Mouse (Mus musculus) midbrain, embryonic 10.5 days (tissue): Measurements from ENCODE around the gene Cnksr3. TPM values are rescaled to one million over a fixed set of nuclear protein-coding genes. Genes with fewer than 3 reads are reported as not detected.

Experiments used
- DNase-seq: peaks from one replicate; pipeline ENCODE4 v3.0.0-alpha.2; 2017; ENCODE audit warnings: low spot score
- H3K27ac ChIP-seq: fragments of 300-500 bp; sonication (generic); replicated peaks from 2 replicates; pipeline ENCODE4 v1.5.1; 2016; ENCODE audit warnings: mild to moderate bottlenecking
- H3K27me3 ChIP-seq: fragments of 300-500 bp; sonication (generic); 2 replicates; pipeline ENCODE4 v1.6.1; 2016; ENCODE audit warnings: low read depth, mild to moderate bottlenecking; ENCODE audit not compliant: poor library complexity, severe bottlenecking
- H3K36me3 ChIP-seq: fragments of 300-500 bp; sonication (generic); 2 replicates; pipeline ENCODE4 v1.6.1; 2016; ENCODE audit warnings: mild to moderate bottlenecking, moderate library complexity
- H3K4me1 ChIP-seq: fragments of 300-500 bp; sonication (generic); 2 replicates; pipeline ENCODE4 v1.6.1; 2016
- H3K4me3 ChIP-seq: fragments of 300-500 bp; sonication (generic); 2 replicates; pipeline ENCODE4 v1.5.1; 2016; ENCODE audit warnings: mild to moderate bottlenecking, moderate library complexity
- H3K9me3 ChIP-seq: fragments of 300-500 bp; sonication (generic); replicated peaks from 2 replicates; pipeline ENCODE4 v1.6.1; 2016; ENCODE audit warnings: mild to moderate bottlenecking
- WGBS: fragments of 180-500 bp; shearing (Covaris S2); methylation state at CpG from one replicate; pipeline ENCODE4 v1.1.7; 2016; 5-methylcytosine and 5-hydroxymethylcytosine counted together
- polyA plus RNA-seq: library from polyadenylated mRNA; unstranded; fragments of >200 nt; fragmentation: Nextera tagmentation; extraction: Ambion mirVana; gene quantifications from 2 replicates; pipeline ENCODE4 v1.2.1, GENCODE M21; 2016

The Cnksr3 gene
- polyA plus RNA-seq, 1 experiment from 2014 or later, result 9.1 TPM

DNA sequence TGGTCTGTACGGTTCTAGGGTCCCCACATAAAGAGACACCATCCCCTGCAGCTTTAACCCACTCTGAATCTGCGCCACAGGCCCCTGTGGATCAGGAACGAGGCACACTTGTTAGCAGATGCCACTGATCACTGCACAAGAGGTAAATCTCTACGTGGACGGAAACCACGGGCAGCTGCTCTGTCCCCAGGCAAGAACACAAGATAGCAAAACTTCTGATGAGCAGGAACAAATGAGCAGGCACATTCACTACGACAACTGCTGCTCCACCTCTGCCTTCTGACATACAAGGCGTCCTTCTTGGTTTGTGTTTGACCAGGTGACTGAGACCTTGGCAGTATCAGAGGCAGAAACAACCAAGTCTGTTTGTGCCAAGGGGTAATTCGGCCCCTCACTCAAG, 84.2 kb downstream of the Cnksr3 start:
- Histone ChIP-seq H3K4me1 (no peaks in the 10 kb centered on the region), H3K36me3 (peaks cover 74% of the 10 kb centered on the region), H3K4me3 (no peak overlapping the region), H3K9me3 (no peaks in the 10 kb centered on the region), H3K27me3 (no peaks in the 10 kb centered on the region), H3K27ac (no peak overlapping the region)
- WGBS, result 92% methylated on average over 9 of the region's 9 CpGs
- DNase-seq, result no peak

DNA sequence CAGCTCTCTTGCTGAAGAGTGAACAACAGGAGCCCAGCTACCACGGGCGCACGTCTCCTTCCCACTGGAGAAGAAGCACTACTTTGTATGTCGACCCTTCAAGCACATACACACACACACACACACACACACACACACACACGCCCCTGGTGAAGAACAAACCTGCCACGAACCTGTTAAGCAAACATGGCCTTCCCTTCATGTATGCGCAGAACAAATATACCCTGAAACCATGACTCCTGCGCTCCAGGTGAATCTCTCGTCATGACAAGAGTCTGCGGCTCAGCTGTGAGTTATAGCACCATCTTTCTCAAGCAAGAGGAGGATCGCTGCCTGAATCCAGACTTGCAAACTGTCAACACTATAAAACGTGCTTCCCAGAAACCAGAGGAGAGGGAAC, 85.2 kb downstream of the Cnksr3 start:
- Histone ChIP-seq H3K9me3 (no peaks in the 10 kb centered on the region), H3K27me3 (no peaks in the 10 kb centered on the region), H3K36me3 (peaks cover 66% of the 10 kb centered on the region), H3K4me3 (no peak overlapping the region), H3K4me1 (no peaks in the 10 kb centered on the region), H3K27ac (no peak overlapping the region)
- 95% methylated on average over 12 of the region's 12 CpGs for WGBS
- no peak for DNase-seq

DNA sequence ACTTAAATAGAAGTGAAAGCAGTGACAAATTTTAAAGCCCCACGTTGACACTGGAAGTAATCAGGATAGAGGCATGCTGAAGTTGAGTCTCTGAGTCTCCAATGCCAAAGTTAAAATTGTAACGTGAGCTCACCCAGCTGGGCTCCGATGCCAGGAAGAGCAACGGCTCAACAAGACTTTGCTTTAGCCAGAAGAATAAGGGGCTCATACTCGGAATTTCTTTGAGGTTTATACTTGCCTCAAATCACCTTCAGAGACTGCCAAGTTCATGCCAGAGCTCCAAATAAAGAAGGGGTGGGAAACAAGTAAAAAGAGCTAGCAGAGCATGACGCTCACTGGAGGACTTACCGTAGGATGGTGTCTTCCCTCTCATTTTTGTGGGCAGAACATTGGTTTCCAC, 85.8 kb downstream of the Cnksr3 start:
- Histone ChIP-seq H3K27ac (no peak overlapping the region), H3K36me3 (peaks cover 60% of the 10 kb centered on the region), H3K4me3 (no peak overlapping the region), H3K4me1 (no peaks in the 10 kb centered on the region), H3K9me3 (no peaks in the 10 kb centered on the region), H3K27me3 (no peaks in the 10 kb centered on the region)
- no peak for DNase-seq
- WGBS, result 82% methylated on average over 7 of the region's 7 CpGs

DNA sequence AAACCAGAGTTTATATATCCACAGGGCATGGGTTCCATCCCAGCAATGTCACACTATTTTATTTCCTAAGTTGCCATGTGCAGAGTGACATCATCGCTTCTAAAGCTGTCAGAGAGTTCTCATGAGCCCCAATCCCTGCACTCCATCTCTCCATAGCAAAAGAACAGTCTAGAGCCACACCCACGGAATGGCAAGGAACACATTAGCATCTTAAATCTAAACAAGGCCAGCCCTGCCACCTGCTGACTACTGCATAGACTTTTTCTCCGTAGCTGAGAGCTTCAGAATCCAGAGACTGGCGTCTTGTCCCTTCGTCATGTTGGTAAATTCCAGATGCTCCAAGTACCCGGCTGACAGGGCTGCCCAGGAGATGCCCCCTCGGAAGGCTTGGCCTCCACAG, 87.0 kb downstream of the Cnksr3 start:
- no peak for DNase-seq
- Histone ChIP-seq H3K4me1 (no peaks in the 10 kb centered on the region), H3K36me3 (peaks cover 59% of the 10 kb centered on the region), H3K4me3 (no peak overlapping the region), H3K9me3 (no peaks in the 10 kb centered on the region), H3K27ac (no peak overlapping the region), H3K27me3 (no peaks in the 10 kb centered on the region)
- 83% methylated on average over 7 of the region's 7 CpGs for WGBS

DNA sequence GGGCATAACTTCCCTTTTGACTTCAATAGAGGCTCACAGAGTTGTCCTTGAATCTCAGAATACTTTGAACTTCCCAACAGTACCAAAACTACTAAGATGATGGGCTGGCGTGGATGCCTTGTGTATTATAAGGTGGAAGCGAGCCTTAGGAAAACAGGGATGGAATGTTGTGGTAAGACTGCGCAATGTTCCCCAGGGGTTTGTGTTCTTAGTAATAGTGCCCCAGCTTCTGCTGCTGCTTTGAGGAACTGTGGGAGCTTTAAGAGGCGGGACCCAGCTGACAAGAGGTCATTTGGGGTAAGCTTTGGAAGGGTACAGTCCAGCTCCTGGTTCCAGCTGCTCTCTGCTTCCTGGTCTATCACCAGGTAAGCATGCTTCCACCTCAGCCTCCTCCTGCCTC, 89.7 kb downstream of the Cnksr3 start:
- no peaks in the 10 kb centered on the region for H3K9me3 ChIP-seq
- no peak overlapping the region for H3K4me3 ChIP-seq
- 88% methylated on average over 4 of the region's 4 CpGs for WGBS
- no peak overlapping the region for H3K27ac ChIP-seq
- peaks cover 58% of the 10 kb centered on the region for H3K36me3 ChIP-seq
- no peak for DNase-seq
- H3K27me3 ChIP-seq, result no peaks in the 10 kb centered on the region
- no peaks in the 10 kb centered on the region for H3K4me1 ChIP-seq

DNA sequence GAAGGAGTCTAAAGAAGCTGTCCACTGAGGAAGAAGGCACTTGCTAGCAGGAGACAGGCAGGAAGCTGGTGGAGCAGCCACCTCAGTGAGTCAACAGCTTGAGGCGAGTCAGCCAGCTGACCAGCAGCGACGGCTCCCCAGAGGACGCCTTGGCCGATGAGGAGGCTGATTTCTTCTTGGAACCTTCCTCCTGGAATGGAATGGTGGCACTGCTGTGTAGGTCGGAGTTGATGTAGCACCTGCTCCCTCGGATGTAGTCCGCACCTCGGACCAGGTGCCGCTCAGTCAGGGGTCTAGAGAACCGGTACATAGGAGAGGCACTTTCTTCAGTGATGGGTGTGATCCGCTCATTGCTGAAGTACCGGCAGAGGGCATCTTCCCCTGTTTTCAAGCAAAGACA, 91.8 kb downstream of the Cnksr3 start:
- 95% methylated on average over 13 of the region's 13 CpGs for WGBS
- Histone ChIP-seq H3K27ac (no peak overlapping the region), H3K9me3 (no peaks in the 10 kb centered on the region), H3K4me3 (no peak overlapping the region), H3K36me3 (peaks cover 47% of the 10 kb centered on the region), H3K27me3 (no peaks in the 10 kb centered on the region), H3K4me1 (no peaks in the 10 kb centered on the region)
- DNase-seq, result no peak

DNA sequence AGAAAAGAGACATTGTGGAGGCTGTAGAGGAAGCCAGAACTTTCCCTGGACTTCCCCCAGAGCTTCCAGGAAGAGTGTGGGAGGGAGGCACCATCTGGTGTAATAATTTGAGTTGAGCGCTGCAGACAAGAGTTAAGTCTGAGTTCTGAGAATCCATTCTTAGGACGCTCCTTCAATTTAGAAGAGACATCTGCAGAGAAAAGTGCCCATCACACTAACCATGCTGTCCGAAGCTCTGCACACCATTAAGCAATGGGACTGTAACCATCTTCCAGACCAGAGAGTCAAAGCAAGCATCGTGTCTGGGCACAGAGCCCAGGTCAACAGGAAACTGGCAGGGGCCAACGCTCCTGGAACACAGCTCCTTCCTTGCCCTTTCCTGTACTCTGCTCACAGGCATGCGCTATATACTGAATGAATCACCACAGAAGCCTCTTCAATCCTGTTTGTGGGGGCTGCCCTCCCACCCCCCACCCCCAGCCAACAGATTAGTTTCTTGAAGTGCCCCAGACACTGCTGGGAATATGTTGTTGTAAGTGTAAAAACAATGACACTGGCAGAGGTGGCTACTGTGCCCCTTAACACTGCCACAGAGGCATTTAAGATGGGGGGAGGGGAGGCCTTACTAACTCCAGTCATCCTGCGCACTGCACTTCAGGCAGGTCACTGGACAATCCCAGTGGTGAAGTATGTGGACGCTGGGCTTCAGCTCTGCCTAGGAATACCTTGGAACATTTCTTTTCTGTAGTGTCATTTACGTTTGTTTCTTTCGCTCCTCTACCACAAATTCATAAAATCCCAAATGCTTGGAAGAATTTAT, 93.6 kb downstream of the Cnksr3 start:
- H3K27me3 ChIP-seq, result no peaks in the 10 kb centered on the region
- H3K27ac ChIP-seq, result no peak overlapping the region
- peaks cover 42% of the 10 kb centered on the region for H3K36me3 ChIP-seq
- DNase-seq, result no peak
- no peaks in the 10 kb centered on the region for H3K9me3 ChIP-seq
- no peaks in the 10 kb centered on the region for H3K4me1 ChIP-seq
- H3K4me3 ChIP-seq, result no peak overlapping the region
- 95% methylated on average over 10 of the region's 10 CpGs for WGBS

DNA sequence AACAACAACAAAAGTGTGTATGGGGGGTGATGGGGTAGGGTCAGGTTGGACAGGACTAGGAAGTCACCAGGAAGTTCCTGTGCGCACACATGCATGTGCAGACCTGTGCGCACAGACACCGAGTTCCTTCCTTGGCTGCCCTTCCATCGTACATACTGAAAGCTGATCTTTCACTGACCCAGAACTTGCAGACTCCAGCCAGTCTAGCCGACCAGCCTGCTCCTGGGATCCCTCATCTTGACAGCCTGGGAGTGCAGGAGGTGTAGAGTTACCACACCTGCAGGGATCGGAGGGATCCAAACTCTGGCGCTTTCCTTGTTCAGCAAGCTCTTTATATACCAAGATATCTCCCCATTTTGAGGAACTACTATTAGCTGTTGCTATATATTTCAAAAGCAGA, 94.3 kb downstream of the Cnksr3 start:
- no peak overlapping the region for H3K4me3 ChIP-seq
- H3K9me3 ChIP-seq, result no peaks in the 10 kb centered on the region
- no peak for DNase-seq
- H3K27me3 ChIP-seq, result no peaks in the 10 kb centered on the region
- no peaks in the 10 kb centered on the region for H3K4me1 ChIP-seq
- WGBS, result 85% methylated on average over 7 of the region's 7 CpGs
- peaks cover 42% of the 10 kb centered on the region for H3K36me3 ChIP-seq
- no peak overlapping the region for H3K27ac ChIP-seq

DNA sequence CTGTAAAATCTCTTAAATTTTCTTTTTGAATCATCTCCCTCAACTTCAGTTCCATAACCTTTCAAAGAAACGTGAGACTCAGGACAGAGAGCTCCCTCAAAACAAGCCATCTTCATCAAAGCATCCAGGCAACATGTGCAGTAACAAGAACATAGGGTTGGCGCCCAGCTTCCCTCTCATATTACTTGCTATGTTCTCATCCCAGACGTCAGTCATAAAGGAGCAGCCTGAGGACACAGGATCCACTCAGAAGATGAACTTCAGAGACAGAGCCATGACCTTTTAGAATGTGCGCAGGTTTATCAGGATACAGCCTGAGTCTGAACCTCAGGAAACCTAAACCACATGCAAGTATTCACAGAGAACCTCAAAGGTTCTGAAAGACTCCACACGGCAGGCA, 97.2 kb downstream of the Cnksr3 start:
- Histone ChIP-seq H3K36me3 (peaks cover 30% of the 10 kb centered on the region), H3K9me3 (no peaks in the 10 kb centered on the region), H3K27ac (no peak overlapping the region), H3K4me1 (no peaks in the 10 kb centered on the region), H3K27me3 (no peaks in the 10 kb centered on the region), H3K4me3 (no peak overlapping the region)
- 89% methylated on average over 5 of the region's 5 CpGs for WGBS
- DNase-seq, result no peak

DNA sequence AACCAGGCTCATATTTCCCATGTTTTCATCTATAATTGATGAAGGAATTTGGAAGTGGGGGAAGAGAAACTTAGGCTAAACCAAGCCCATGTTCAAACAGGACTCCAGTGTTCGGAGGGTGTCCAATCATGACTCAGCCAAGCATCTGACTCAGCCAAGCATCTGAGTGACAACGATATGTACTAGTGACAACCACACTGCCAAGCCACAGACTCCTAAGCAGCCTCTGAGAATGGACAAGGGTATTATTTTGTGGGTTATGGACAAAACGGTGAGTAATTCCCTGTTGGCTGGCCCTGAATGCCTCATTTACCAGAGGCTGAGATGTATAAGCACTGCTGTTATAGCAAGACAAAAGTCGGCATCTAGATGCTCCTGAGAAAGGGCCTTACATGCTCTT, 98.3 kb downstream of the Cnksr3 start:
- Histone ChIP-seq H3K9me3 (no peaks in the 10 kb centered on the region), H3K4me3 (no peak overlapping the region), H3K4me1 (no peaks in the 10 kb centered on the region), H3K27ac (no peak overlapping the region), H3K27me3 (no peaks in the 10 kb centered on the region), H3K36me3 (peaks cover 20% of the 10 kb centered on the region)
- DNase-seq, result no peak
- WGBS, result 91% methylated on average over 4 of the region's 4 CpGs

DNA sequence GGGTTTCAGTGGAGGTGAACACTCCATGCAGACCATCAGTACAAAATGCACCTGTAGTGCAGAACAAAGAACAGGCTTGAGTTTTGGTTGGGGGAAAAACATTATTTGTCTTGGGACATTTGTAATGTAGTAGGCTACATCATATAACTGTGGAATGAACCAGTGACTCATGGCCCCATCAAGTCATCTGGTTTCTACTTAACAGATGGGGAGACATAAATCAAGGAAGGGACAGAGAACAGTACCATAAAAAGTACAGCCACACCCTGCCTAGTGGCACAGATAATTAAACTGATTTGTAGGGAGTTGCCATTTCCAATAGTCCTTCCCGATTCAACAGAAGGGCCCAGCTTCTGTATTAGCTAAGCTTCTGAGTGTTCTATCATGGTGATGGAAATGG, 98.9 kb downstream of the Cnksr3 start:
- no peaks in the 10 kb centered on the region for H3K9me3 ChIP-seq
- H3K4me1 ChIP-seq, result no peaks in the 10 kb centered on the region
- 89% methylated on average over 1 of the region's 1 CpGs for WGBS
- no peak overlapping the region for H3K4me3 ChIP-seq
- DNase-seq, result no peak
- H3K36me3 ChIP-seq, result peaks cover 14% of the 10 kb centered on the region
- no peak overlapping the region for H3K27ac ChIP-seq
- H3K27me3 ChIP-seq, result no peaks in the 10 kb centered on the region

DNA sequence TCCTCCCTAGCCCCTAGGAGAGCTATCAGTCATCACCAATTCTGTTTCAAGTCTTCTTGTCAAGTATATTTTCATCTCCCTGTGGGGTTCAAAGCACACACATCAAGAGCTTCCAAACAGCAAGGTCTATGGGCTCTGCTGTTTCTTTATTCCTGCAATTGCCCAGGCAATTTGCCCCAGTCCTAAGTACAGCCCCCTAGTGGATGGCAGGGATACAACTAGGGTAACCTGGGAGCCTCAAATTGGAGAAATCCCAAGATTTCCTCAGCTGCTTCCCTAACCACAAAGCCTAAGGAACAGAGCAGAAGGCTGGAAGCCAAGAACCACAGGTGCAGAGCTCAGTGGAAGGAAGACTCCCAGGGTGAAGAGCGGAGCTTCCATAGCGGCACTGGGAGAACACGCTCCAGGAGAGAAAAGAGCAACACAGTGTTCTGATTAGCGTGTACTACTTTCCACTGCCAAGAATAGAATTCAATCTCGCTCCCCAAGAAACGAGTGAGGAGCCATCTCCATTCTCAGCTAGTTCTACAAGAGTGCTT, 100.5 kb downstream of the Cnksr3 start:
- DNase-seq, result no peak
- WGBS, result 87% methylated on average over 6 of the region's 6 CpGs
- Histone ChIP-seq H3K4me3 (no peak overlapping the region), H3K27me3 (no peaks in the 10 kb centered on the region), H3K36me3 (no peaks in the 10 kb centered on the region), H3K4me1 (no peaks in the 10 kb centered on the region), H3K27ac (no peak overlapping the region), H3K9me3 (no peaks in the 10 kb centered on the region)

DNA sequence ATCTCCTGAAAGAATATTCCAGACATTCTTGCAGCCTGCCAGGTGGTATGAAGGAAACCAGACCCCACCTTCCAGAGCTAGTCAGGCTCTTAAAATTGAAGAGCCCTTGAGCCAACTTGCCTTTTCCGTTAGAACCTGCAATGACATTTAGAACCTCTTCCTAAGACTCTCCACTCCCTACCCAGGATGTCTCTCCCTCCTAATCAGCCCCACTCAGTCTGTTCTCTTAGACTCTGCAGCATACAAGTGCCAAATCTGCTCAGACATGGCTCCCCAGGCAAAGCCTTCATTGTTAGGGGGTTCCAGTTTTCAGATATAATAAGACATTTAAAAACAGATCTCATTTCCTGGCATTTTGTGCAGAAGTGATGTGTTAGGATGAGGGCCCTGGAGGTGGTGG, 108.2 kb downstream of the Cnksr3 start:
- Histone ChIP-seq H3K27ac (no peak overlapping the region), H3K4me3 (no peak overlapping the region), H3K27me3 (no peaks in the 10 kb centered on the region), H3K9me3 (no peaks in the 10 kb centered on the region), H3K4me1 (no peaks in the 10 kb centered on the region), H3K36me3 (no peaks in the 10 kb centered on the region)
- 80% methylated on average over 1 of the region's 1 CpGs for WGBS
- no peak for DNase-seq
